Mouse (Mus musculus) stomach, postnatal 0 days (tissue): ENCODE results near the gene Arhgap9.

Source experiments
- CTCF ChIP-seq: IDR thresholded peaks from 2 replicates; pipeline ENCODE4 v1.5.1; 2016; ENCODE audit warnings: antibody characterized with exemption, low read depth, mild to moderate bottlenecking, moderate library complexity
- EP300 ChIP-seq: optimal IDR thresholded peaks from 2 replicates; pipeline ENCODE3; 2016; ENCODE audit warnings: antibody characterized with exemption

DNA sequence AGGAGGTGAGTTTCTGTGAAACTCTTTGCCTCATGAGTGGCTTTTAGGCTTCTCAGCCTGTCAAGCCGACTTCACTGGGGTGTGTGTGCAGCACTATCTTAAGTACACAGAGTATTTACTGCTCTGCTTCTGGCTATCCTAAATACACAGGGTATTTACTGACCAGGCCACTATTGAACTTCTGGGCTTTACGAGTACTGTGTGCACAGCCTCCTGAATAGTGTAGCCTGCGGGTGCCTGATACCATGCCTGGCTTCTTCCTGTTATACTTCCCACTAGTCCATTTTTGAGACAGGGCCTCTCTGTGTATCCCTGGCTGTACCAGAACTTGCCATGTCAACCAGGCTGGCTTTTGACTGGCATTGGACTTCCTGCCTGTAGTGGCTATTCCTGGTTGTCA lies 55.9 kb downstream of the Arhgap9 start:
- TF ChIP-seq CTCF (no peak), EP300 (no peak)
